Mouse (Mus musculus) forebrain, postnatal 0 days (tissue): Measurements from ENCODE around the gene Gng7. TPM values are rescaled to one million over a fixed set of nuclear protein-coding genes. Genes with fewer than 3 reads are reported as not detected.

Source experiments
- ATAC-seq: fragments of 200-750 bp; cut with Nextera tagmentation; 2 replicates; pipeline ENCODE4 v1.8.0; 2017; ENCODE audit warnings: mild to moderate bottlenecking, moderate library complexity
- DNase-seq: peaks from one replicate; pipeline ENCODE4 v3.0.0-alpha.2; 2015
- H3K27ac ChIP-seq: fragments of 300-500 bp; sonication (generic); 2 replicates; pipeline ENCODE4 v1.5.1; 2014; ENCODE audit warnings: low read depth, mild to moderate bottlenecking, antibody characterized with exemption, low read length, moderate library complexity, mixed read lengths
- H3K27me3 ChIP-seq: fragments of 300-500 bp; sonication (generic); 2 replicates; pipeline ENCODE4 v1.6.1; 2014; ENCODE audit warnings: mild to moderate bottlenecking, low read length, mixed read lengths; ENCODE audit not compliant: insufficient read depth
- H3K36me3 ChIP-seq: fragments of 300-500 bp; sonication (generic); 2 replicates; pipeline ENCODE4 v1.6.1; 2014; ENCODE audit warnings: mild to moderate bottlenecking, moderate library complexity; ENCODE audit not compliant: insufficient read depth
- H3K4me1 ChIP-seq: fragments of 300-500 bp; sonication (generic); 2 replicates; pipeline ENCODE4 v1.6.1; 2014; ENCODE audit warnings: antibody characterized with exemption; ENCODE audit not compliant: insufficient read depth
- H3K4me2 ChIP-seq: fragments of 300-500 bp; sonication (generic); 2 replicates; pipeline ENCODE4 v1.6.1; 2014; ENCODE audit warnings: low read depth, mild to moderate bottlenecking, moderate library complexity
- H3K4me3 ChIP-seq: fragments of 300-500 bp; sonication (generic); 2 replicates; pipeline ENCODE4 v1.5.1; 2014; ENCODE audit warnings: low read depth, low read length, mixed read lengths
- H3K9ac ChIP-seq: fragments of 300-500 bp; sonication (generic); 2 replicates; pipeline ENCODE4 v1.6.1; 2014; ENCODE audit warnings: mild to moderate bottlenecking
- H3K9me3 ChIP-seq: fragments of 300-500 bp; sonication (generic); 2 replicates; pipeline ENCODE4 v1.6.1; 2016; ENCODE audit warnings: low read length
- CTCF ChIP-seq: sonication (generic); IDR thresholded peaks from 2 replicates; pipeline ENCODE4 v1.5.1; 2016; ENCODE audit warnings: antibody characterized with exemption, control low read depth, low read depth
- WGBS: fragments of 180-500 bp; shearing (Covaris S2); extraction: QIAGEN DNeasy Blood & Tissue Kit; methylation state at CpG from one replicate; pipeline ENCODE4 v1.1.7; 2014; 5-methylcytosine and 5-hydroxymethylcytosine counted together
- polyA plus RNA-seq: library from polyadenylated mRNA; unstranded; fragments of >200 nt; fragmentation: Nextera tagmentation; extraction: Ambion mirVana; gene quantifications from 2 replicates; pipeline ENCODE4 v1.2.1, GENCODE M21; 2015
- total RNA-seq: library from RNA; depleted of rRNA; stranded (reverse); fragments of >200 nt; gene quantifications from 2 replicates; pipeline ENCODE4 v1.2.3, GENCODE M21; 2014

Gene Gng7
- total and polyA plus RNA-seq, 2 experiments from 2014 or later, result 64.5 to 85.7 TPM

DNA sequence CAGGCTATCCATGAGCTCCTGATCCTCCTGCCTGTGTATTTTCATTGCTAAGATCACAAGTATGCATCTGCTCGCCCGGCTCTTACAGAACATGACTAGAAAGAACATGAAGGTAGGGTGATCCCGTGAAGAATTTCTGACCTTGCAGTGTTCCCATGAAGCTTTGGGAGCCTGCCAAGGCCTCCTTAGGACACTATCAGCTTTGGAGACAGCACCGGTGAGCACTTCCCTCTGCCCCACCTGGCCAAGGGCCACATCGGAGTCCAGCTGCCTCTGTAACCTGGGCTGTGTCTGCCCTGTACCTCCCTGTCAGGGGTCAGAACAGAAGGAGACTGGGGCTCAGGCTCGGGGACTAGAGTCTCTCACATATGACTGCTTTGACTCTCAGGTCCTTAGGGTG is 28.0 kb downstream of the Gng7 start:
- Histone ChIP-seq H3K9ac (no peak overlapping the region), H3K27ac (no peak overlapping the region), H3K4me2 (no peak overlapping the region), H3K9me3 (no peaks in the 10 kb centered on the region), H3K4me1 (no peaks in the 10 kb centered on the region), H3K4me3 (no peak overlapping the region), H3K36me3 (no peaks in the 10 kb centered on the region), H3K27me3 (peaks cover 15% of the 10 kb centered on the region)
- no peak for ATAC-seq
- no peak for TF ChIP-seq CTCF
- WGBS, result 71% methylated on average over 6 of the region's 6 CpGs
- no peak for DNase-seq

DNA sequence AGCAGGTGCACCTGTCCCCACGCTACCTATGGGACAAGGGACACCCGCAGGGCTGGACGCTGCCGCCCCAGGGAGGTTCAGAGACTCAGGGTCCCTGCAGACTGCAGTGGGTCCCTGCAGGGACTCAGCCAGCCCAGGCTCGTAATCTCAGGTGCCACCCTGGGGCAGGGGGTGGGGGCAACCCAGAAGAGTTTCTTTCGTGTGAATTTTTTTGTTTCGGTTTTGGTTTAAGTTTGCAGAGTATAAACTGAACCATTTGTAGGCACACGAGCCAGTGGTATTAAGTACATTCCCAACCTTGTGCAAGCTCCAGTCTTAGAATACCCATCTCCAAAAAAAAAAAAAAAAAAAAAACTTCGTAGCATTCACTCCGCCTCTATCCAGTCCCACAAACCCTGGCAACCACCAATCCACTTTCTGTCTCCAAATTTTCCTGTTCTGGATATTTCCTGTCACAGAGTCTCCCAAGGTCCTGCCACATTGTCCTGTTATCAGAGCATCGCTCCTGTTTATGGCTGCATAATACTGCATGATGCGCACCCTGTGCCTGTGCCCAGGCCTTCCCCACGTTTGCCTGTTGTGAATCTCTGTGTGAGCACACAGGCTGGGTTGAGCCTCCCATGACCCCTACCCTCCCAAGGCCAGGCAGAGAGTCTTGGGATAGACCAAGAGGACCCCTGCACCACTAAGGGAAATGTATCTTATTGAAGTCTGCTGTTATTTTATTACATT is 28.6 kb downstream of the Gng7 start:
- ATAC-seq (no peak), DNase-seq (no peak)
- peaks cover 15% of the 10 kb centered on the region for H3K27me3 ChIP-seq
- H3K4me1 ChIP-seq, result no peaks in the 10 kb centered on the region
- TF ChIP-seq CTCF, result no peak
- WGBS, result 33% methylated on average over 13 of the region's 13 CpGs
- H3K27ac ChIP-seq, result no peak overlapping the region
- H3K4me2 ChIP-seq, result peak overlapping the region; percentile 39
- no peaks in the 10 kb centered on the region for H3K36me3 ChIP-seq
- peak overlapping the region; percentile 17; the same call in 1 of the 2 replicates for H3K4me3 ChIP-seq
- no peak overlapping the region for H3K9ac ChIP-seq
- no peaks in the 10 kb centered on the region for H3K9me3 ChIP-seq

DNA sequence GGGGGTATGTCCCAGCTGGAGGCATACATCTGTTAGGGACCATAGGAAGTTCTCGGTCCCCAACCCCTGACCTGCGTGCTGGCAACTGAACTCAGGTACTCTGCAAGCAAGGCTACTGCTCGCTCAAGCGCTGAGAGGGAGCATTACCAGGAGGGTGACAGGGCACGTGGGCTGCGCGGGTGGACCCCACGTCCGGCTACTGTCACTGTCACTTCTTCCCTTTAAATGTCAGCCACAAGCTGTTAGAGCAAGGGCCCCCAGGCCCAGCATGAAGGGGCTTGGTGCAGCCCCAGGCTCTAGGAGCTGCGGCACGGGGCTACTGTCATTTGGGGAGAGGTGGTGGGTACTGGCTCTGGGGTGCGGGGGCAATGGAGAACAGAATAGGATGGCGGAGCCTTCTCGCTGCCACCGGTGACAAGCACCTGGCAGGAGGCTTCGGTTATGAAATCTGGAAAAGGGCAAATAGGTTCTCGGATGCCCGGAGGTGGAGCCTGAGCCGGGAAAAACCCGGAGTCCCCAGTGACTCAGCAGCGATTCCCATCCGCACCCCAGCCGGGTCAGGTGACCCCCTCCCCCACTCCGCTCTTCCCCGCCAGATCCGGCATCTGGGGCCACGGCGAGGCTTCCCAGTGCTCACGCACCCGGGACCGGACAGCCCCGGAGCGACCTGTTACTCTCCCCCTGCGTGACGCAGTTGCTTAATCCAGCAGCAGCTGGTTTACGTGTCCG is 29.3 kb downstream of the Gng7 start:
- Histone ChIP-seq H3K4me3 (peak overlapping the region; percentile 17; the same call in 1 of the 2 replicates), H3K36me3 (no peaks in the 10 kb centered on the region), H3K4me2 (peak overlapping the region; percentile 39), H3K4me1 (no peaks in the 10 kb centered on the region), H3K27me3 (peaks cover 15% of the 10 kb centered on the region), H3K27ac (no peak overlapping the region), H3K9me3 (no peaks in the 10 kb centered on the region), H3K9ac (no peak overlapping the region)
- ATAC-seq (no peak), DNase-seq (no peak)
- TF ChIP-seq CTCF, result no peak
- WGBS, result 9% methylated on average over 37 of the region's 37 CpGs

DNA sequence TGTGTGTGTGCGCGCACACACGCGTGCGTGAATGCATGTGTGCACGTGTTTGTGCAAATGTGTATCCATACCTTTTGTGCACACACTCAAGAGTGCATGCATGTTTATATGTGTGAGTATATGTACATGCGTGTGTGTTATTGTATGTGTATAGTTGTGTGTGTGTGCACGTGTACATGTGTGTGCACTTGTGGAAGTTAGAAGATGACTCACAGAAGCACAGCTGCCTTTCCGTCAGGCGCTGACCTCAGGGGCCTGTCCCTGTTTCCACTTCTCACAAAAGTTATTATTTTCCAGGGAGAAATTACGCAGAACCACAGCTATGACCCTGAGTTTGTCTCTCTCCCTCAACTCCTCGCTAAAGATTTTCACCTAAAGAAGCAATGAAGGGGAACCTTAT is 30.5 kb downstream of the Gng7 start:
- DNase-seq, result no peak
- no peak overlapping the region for H3K9ac ChIP-seq
- no peak for ATAC-seq
- H3K4me3 ChIP-seq, result no peak overlapping the region
- H3K27me3 ChIP-seq, result peaks cover 15% of the 10 kb centered on the region
- H3K4me1 ChIP-seq, result no peaks in the 10 kb centered on the region
- H3K9me3 ChIP-seq, result no peaks in the 10 kb centered on the region
- WGBS, result 91% methylated on average over 12 of the region's 12 CpGs
- no peak overlapping the region for H3K4me2 ChIP-seq
- TF ChIP-seq CTCF, result no peak
- H3K36me3 ChIP-seq, result no peaks in the 10 kb centered on the region
- no peak overlapping the region for H3K27ac ChIP-seq

DNA sequence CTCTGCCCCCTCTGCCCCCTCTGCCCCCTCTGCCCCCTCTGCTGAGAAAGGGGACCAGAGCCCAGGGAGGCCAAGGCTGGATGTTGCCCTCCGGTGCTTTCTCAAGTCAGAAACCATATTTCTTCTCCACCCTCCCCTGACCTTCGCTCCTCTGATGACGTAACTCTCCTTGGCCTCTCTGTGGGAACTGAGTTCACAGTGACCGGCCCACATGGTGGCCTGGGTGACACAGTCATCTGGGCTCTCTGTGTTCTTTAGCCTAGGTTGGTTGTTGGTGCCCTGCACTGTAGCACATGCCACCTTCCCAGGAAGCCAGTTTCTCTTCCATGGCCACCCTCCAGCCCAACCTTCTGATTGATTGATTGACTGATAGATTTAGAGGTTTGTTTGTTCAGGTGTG is 32.4 kb downstream of the Gng7 start:
- Histone ChIP-seq H3K4me2 (no peak overlapping the region), H3K36me3 (no peaks in the 10 kb centered on the region), H3K4me3 (no peak overlapping the region), H3K27ac (no peak overlapping the region), H3K27me3 (peaks cover 15% of the 10 kb centered on the region), H3K4me1 (no peaks in the 10 kb centered on the region), H3K9me3 (no peaks in the 10 kb centered on the region), H3K9ac (no peak overlapping the region)
- ATAC-seq (no peak), DNase-seq (no peak)
- TF ChIP-seq CTCF, result no peak
- 76% methylated on average over 4 of the region's 4 CpGs for WGBS

DNA sequence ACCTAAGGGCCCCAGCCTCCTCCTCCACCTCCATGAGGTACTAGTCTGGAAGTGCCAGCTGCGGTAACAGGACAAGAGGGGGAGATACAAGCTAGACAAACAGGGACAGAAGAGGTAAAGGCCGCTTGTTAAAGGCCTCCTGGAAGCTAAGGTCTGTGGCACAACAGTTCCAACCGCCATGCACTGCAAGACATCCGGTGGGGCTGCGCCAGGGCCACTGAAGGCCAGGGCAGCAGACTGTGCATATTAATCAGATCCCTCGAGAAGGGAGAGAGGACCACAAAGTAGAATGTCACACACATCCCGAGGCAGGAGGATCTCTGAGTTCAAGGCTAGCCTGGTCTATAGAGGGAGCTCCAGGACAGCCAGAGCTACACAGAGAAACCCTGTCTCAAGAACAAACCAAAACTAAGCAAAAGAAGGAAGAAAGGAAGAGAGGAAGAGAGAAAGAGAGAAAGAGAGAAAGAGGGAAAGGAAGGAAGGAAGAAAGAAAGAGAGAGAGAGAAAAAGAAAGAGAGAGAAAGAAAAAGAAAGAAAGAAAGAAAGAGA is 33.1 kb downstream of the Gng7 start:
- no peak for DNase-seq
- no peak for ATAC-seq
- Histone ChIP-seq H3K27ac (no peak overlapping the region), H3K4me3 (no peak overlapping the region), H3K9ac (no peak overlapping the region), H3K4me1 (no peaks in the 10 kb centered on the region), H3K27me3 (peaks cover 15% of the 10 kb centered on the region), H3K4me2 (no peak overlapping the region), H3K9me3 (no peaks in the 10 kb centered on the region), H3K36me3 (no peaks in the 10 kb centered on the region)
- 44% methylated on average over 7 of the region's 7 CpGs for WGBS
- no peak for TF ChIP-seq CTCF

DNA sequence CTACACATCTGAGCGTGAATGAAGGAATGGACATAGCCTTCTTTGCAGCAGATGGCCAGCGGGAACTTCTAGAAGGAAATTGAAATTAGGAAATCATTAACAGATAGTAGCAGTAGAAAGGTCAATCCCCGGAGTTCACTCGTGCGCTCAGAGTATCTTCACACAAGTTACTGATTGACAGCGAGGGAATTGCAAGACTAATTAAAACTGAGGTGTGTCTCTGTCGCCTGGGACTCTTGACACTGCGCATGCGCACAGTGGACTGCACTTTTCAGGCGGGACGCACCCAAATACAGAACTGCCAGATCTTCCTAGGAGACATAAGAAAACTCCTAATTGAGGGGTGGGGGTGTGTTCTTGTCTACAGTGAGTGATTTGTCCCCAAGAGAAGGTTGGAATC is 39.3 kb downstream of the Gng7 start:
- Histone ChIP-seq H3K4me3 (no peak overlapping the region), H3K27me3 (no peaks in the 10 kb centered on the region), H3K4me1 (peaks cover 4% of the 10 kb centered on the region; the same call in 1 of the 2 replicates), H3K27ac (no peak overlapping the region), H3K4me2 (no peak overlapping the region), H3K9me3 (no peaks in the 10 kb centered on the region), H3K36me3 (no peaks in the 10 kb centered on the region), H3K9ac (no peak overlapping the region)
- DNase-seq (no peak), ATAC-seq (no peak)
- 91% methylated on average over 11 of the region's 11 CpGs for WGBS
- TF ChIP-seq CTCF, result no peak
